Mouse (Mus musculus) embryonic fibroblast, embryonic 13.5 days (primary cell): ENCODE results near the gene Prdx6.

Experiments
- CTCF ChIP-seq: IDR thresholded peaks from 2 replicates; pipeline ENCODE4 v1.5.1; 2011; ENCODE audit warnings: mild to moderate bottlenecking, control low read depth, low read length, moderate library complexity, borderline replicate concordance; ENCODE audit not compliant: insufficient read depth
- POLR2A ChIP-seq: IDR thresholded peaks from 2 replicates; pipeline ENCODE4 v1.6.1; 2011; ENCODE audit warnings: low read depth, mild to moderate bottlenecking, control low read depth, low read length, moderate library complexity

GRCm38 (mm10) chr1:161281054-161281688 lies 30.2 kb upstream of the Prdx6 start:
- TF ChIP-seq CTCF (no peak), POLR2A (no peak)
